ENCODE assay signal across 15 mouse cellular contexts in genomic region chr13:55249246-55249645, GRCm38 (mm10). TPM values are rescaled to one million over a fixed set of nuclear protein-coding genes. Genes with fewer than 3 reads are reported as not detected.
DNase-seq lines count a peak whose midpoint lies in the region; ATAC-seq lines count a peak whose summit lies in the region.
"Had no signal": no experiment of that assay in that cellular context is flagged by ENCODE, and none has a peak within 500 bp of the region (broad histone marks: within the 10 kb centered on the region; RNA-seq: fewer than 3 reads in every experiment).

No protein-coding gene starts in this region.

- H3K27me3 ChIP-seq in heart, embryonic 12.5 days (replicated peaks) = no peaks in the 10 kb centered on the region
- no peaks in the 10 kb centered on the region for H3K27me3 ChIP-seq in kidney, embryonic 14.5 days (ENCODE audit: control insufficient read depth, insufficient read depth, low read length)
- H3K27me3 ChIP-seq: lung, embryonic 15.5 days; midbrain, embryonic 12.5 days had no signal

- no peak overlapping the region for H3K9ac ChIP-seq in heart, embryonic 12.5 days
- H3K9ac ChIP-seq in kidney, embryonic 14.5 days (ENCODE audit: low read depth, low read length) = no peak overlapping the region
- H3K9ac ChIP-seq: lung, embryonic 15.5 days; midbrain, embryonic 12.5 days had no signal

- peaks cover 54% of the 10 kb centered on the region for H3K36me3 ChIP-seq in heart, embryonic 12.5 days
- H3K36me3 ChIP-seq in kidney, embryonic 14.5 days (ENCODE audit: control insufficient read depth, insufficient read depth, low read length) = peaks cover 64% of the 10 kb centered on the region

- no peak overlapping the region for H3K4me3 ChIP-seq in heart, embryonic 12.5 days
- no peak overlapping the region for H3K4me3 ChIP-seq in kidney, embryonic 14.5 days (ENCODE audit: low read length)
- H3K4me3 ChIP-seq: embryonic facial prominence, embryonic 10.5 days; lung, embryonic 15.5 days; midbrain, embryonic 12.5 days had no signal

- DNase-seq in heart, postnatal 10 days = no peak
- peak; percentile 27 for DNase-seq in CD4-positive helper T cell, adult 2 months (ENCODE audit: low read depth, low spot score)
- peak; percentile 90 for DNase-seq in R1 (ENCODE audit: low read depth, low spot score)
- no peak for DNase-seq in ovary, adult 18-20 months (ENCODE audit: low spot score)
- DNase-seq: cerebellum, postnatal 10 days; heart, postnatal 14 days; kidney, postnatal 4 days; layer of hippocampus, postnatal 36 days had no signal

- peaks cover 3% of the 10 kb centered on the region; the same call in 1 of the 2 replicates for H3K4me1 ChIP-seq in heart, embryonic 12.5 days (replicated peaks)
- no peaks in the 10 kb centered on the region for H3K4me1 ChIP-seq in kidney, embryonic 14.5 days (ENCODE audit: control insufficient read depth, insufficient read depth, low read length)
- H3K4me1 ChIP-seq: embryonic facial prominence, embryonic 10.5 days; lung, embryonic 15.5 days; midbrain, embryonic 12.5 days had no signal

- H3K9me3 ChIP-seq in heart, embryonic 12.5 days (replicated peaks) = no peaks in the 10 kb centered on the region
- H3K9me3 ChIP-seq in kidney, embryonic 14.5 days (ENCODE audit: control insufficient read depth, low read length) = no peaks in the 10 kb centered on the region
- H3K9me3 ChIP-seq: embryonic facial prominence, embryonic 10.5 days; lung, embryonic 15.5 days; midbrain, embryonic 12.5 days had no signal

- H3K27ac ChIP-seq in heart, embryonic 12.5 days (ENCODE audit: poor library complexity, severe bottlenecking) = no peak overlapping the region
- H3K27ac ChIP-seq in kidney, embryonic 14.5 days (ENCODE audit: low read depth, low read length) = no peak overlapping the region
- H3K27ac ChIP-seq: embryonic facial prominence, embryonic 10.5 days; hindbrain, postnatal 0 days; lung, embryonic 15.5 days; midbrain, embryonic 12.5 days had no signal

- peak; percentile 53; the same call in 1 of the 2 replicates for ATAC-seq in heart, embryonic 12.5 days (ENCODE audit: insufficient number of reproducible peaks, low FRiP score)
- peak; percentile 52; the same call in 1 of the 2 replicates for ATAC-seq in granulocyte monocyte progenitor cell, adult 5-6 weeks (replicated peaks; ENCODE audit: poor library complexity, severe bottlenecking)
- no peak for ATAC-seq in kidney, embryonic 14.5 days (ENCODE audit: low FRiP score, low TSS enrichment)
- ATAC-seq: hindbrain, postnatal 0 days had no signal

- intact Hi-C loops in heart, postnatal 10 days (cut with DNase I) = no loop called here

- 79% methylated on average over 4 of the region's 4 CpGs for WGBS in heart, embryonic 12.5 days
- WGBS in kidney, embryonic 14.5 days = 87% methylated on average over 4 of the region's 4 CpGs

- H3K4me2 ChIP-seq in heart, embryonic 12.5 days = no peak overlapping the region
- no peak overlapping the region for H3K4me2 ChIP-seq in kidney, embryonic 14.5 days (replicated peaks; ENCODE audit: low read depth, low read length)
- H3K4me2 ChIP-seq: lung, embryonic 15.5 days; midbrain, embryonic 12.5 days had no signal

RNA-seq across cellular contexts. Expression of gene Nsd1, which starts 39.7 kb away (rescaled TPM):
- polyA plus RNA-seq in heart, embryonic 12.5 days (2016; fragmentation: Nextera tagmentation; extraction: Ambion mirVana) = 52.7 and 53.9 TPM in 2 replicates
- 10 to 100 TPM; 88.2 to 97.9 TPM for total RNA-seq in heart, postnatal 10 days (2021)
- 105 and 147 TPM in 2 replicates for total RNA-seq in granulocyte monocyte progenitor cell, adult 5-6 weeks (2014; fragmentation: Nextera tagmentation)
- total RNA-seq in granulocyte monocyte progenitor cell, adult 5-6 weeks (2017) = 84.2 and 93.6 TPM in 2 replicates
- polyA plus RNA-seq in kidney, embryonic 14.5 days (2014; fragmentation: Nextera tagmentation; extraction: Ambion mirVana) = 71.2 and 93.6 TPM in 2 replicates

Comparison
In these comparisons a context has a peak if more than half of its experiments do, and no peak if none do; other contexts are left out.
1. DNase-seq: peak in CD4-positive helper T cell, adult 2 months (single experiment) and R1 (single experiment); none in heart, postnatal 10 days (0 of 2) and ovary, adult 18-20 months (single experiment).